Mouse (Mus musculus) ovary, adult 2 months (tissue): Measurements from ENCODE around the gene Cdc40. TPM values are rescaled to one million over a fixed set of nuclear protein-coding genes. Genes with fewer than 3 reads are reported as not detected.

Experiments used
- polyA plus RNA-seq: library from polyadenylated mRNA; depleted of rRNA; stranded (reverse); fragments of >200 nt; gene quantifications from 2 replicates; pipeline ENCODE4 v1.2.3, GENCODE M21; 2012; rRNA removed

Cdc40 gene
- polyA plus RNA-seq: 20.3 and 31.9 TPM in 2 replicates

DNA sequence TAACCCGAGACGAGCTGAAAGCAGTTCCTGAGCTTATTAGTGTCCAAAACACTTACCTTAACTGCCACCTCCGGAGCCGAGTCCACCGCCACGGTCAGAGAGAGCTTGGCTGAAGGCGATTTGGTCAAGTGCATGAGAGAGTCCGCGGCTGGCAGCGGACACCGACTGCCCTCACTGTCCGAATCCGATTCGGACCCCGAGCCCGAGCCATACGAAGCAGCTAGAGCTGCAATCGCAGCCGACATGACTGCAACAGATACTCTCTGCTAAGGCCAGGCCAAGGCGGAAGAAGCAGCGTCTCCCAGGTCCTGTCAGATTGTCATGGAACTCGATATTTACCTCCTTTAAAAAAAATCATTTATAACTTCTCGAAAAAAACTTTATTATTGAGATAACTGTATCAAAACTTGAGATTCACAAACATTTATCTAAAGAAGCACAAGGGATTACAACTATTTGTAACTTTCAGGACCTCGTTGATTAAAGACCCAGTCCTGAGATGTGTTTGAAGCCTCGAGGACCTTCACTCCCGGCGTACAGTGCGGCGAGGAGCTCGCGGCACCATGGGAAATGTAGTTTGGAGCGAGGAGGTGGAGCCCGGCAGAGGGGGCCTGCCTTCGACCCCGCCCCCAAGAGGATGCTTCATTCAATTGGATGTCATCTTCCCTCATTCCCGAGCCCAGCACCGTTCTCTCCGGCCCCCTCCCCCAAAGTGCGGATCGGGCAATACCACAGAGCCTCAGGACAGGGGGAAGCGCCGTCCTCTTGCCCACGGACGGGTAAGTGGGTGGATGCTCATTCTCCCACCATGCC is at the start of gene Cdc40, which contains the start of gene Wasf1:
Gene Cdc40, minus strand, starts transcription at position 481 of the 813 bp plus-strand sequence.
Gene Wasf1, plus strand, starts transcription at position 645 of the 813 bp plus-strand sequence.

Other genes starting within 250 kb of the Cdc40 start
- 12.4 and 19.3 TPM in 2 replicates for gene Mettl24, start 200.0 kb downstream of the Cdc40 start, polyA plus RNA-seq
- 14.7 and 17.9 TPM in 2 replicates for gene Wasf1, start 164 bp upstream of the Cdc40 start, polyA plus RNA-seq
- 0.12 and 0.21 TPM in 2 replicates for gene Gpr6, start 189.0 kb upstream of the Cdc40 start, polyA plus RNA-seq